Mouse (Mus musculus) thymus, postnatal 0 days (tissue): ENCODE data around the gene Pigq. TPM values are rescaled to one million over a fixed set of nuclear protein-coding genes. Genes with fewer than 3 reads are reported as not detected.

Experiments used
- DNase-seq: peaks from one replicate; pipeline ENCODE4 v3.0.0-alpha.2; 2015; ENCODE audit warnings: low spot score
- polyA plus RNA-seq: library from polyadenylated mRNA; unstranded; fragments of >200 nt; fragmentation: Nextera tagmentation; extraction: Ambion mirVana; gene quantifications from 2 replicates; pipeline ENCODE4 v1.2.1, GENCODE M21; 2015

The Pigq gene
- polyA plus RNA-seq, 1 experiment from 2014 or later: 28.8 TPM

- no peak for DNase-seq
Observed at GRCm38 (mm10) chr17:25883824-25884223, 60.9 kb downstream of the Pigq start.

GRCm38 (mm10) chr17:25883268-25883667 is 61.5 kb downstream of the Pigq start:
- DNase-seq: no peak

GRCm38 (mm10) chr17:25882306-25882705 is 62.4 kb downstream of the Pigq start:
- DNase-seq: no peak

- DNase-seq: no peak
Observed at GRCm38 (mm10) chr17:25881691-25882090, 63.0 kb downstream of the Pigq start.

GRCm38 (mm10) chr17:25880913-25881641 is 63.7 kb downstream of the Pigq start:
- no peak for DNase-seq

- DNase-seq: no peak
Observed at GRCm38 (mm10) chr17:25880196-25880910, 64.4 kb downstream of the Pigq start, which contains the start of gene Wfikkn1. Gene Wfikkn1, minus strand, starts transcription at chr17:25880858.

- DNase-seq: no peak
Observed at GRCm38 (mm10) chr17:25879750-25880149, 65.0 kb downstream of the Pigq start.

- DNase-seq: no peak
Observed at GRCm38 (mm10) chr17:25879261-25879660, 65.5 kb downstream of the Pigq start.

GRCm38 (mm10) chr17:25878611-25879180 is 66.0 kb downstream of the Pigq start:
- no peak for DNase-seq

GRCm38 (mm10) chr17:25877741-25878610 is 66.8 kb downstream of the Pigq start:
- no peak for DNase-seq

GRCm38 (mm10) chr17:25877025-25877424 is 67.7 kb downstream of the Pigq start:
- no peak for DNase-seq

Other genes with a start within 250 kb of the Pigq start
- gene Gng13, start 227.8 kb downstream of the Pigq start, polyA plus RNA-seq: 4.6 and 5.5 TPM in 2 replicates
- 21.1 and 23.5 TPM in 2 replicates for gene Chtf18, start 217.5 kb downstream of the Pigq start, polyA plus RNA-seq
- 16.9 and 18.7 TPM in 2 replicates for gene Rpusd1, start 217.3 kb downstream of the Pigq start, polyA plus RNA-seq
- 0.14 and 0.36 TPM in 2 replicates for gene Mslnl, start 208.9 kb downstream of the Pigq start, polyA plus RNA-seq
- 12.0 and 13.7 TPM in 2 replicates for gene Msln, start 190.6 kb downstream of the Pigq start, polyA plus RNA-seq
- gene Narfl, start 171.2 kb downstream of the Pigq start, polyA plus RNA-seq: 29.0 and 30.9 TPM in 2 replicates
- 55.2 and 60.5 TPM in 2 replicates for gene Haghl, start 159.3 kb downstream of the Pigq start, polyA plus RNA-seq
- 0.27 and 0.47 TPM in 2 replicates for gene Ccdc78, start 158.4 kb downstream of the Pigq start, polyA plus RNA-seq
- gene Fam173a, start 152.0 kb downstream of the Pigq start, polyA plus RNA-seq: 126 and 131 TPM in 2 replicates
- gene AC134908.4, start 149.3 kb downstream of the Pigq start, polyA plus RNA-seq: not detected in 2 replicates
- 68.5 and 71.6 TPM in 2 replicates for gene Metrn, start 147.8 kb downstream of the Pigq start, polyA plus RNA-seq
- gene Fbxl16, start 135.9 kb downstream of the Pigq start, polyA plus RNA-seq: 0.12 TPM in 1 of 2 replicates, not detected in the other
- gene Wdr24, start 121.3 kb downstream of the Pigq start, polyA plus RNA-seq: 25.8 and 27.3 TPM in 2 replicates
- 28.8 and 32.2 TPM in 2 replicates for gene Jmjd8, start 116.1 kb downstream of the Pigq start, polyA plus RNA-seq
- 181 and 191 TPM in 2 replicates for gene Stub1, start 111.5 kb downstream of the Pigq start, polyA plus RNA-seq
- 0.38 and 0.45 TPM in 2 replicates for gene Rhbdl1, start 107.6 kb downstream of the Pigq start, polyA plus RNA-seq
- 1.2 and 1.5 TPM in 2 replicates for gene Gm20683, start 103.2 kb downstream of the Pigq start, polyA plus RNA-seq
- gene Rhot2, start 100.1 kb downstream of the Pigq start, polyA plus RNA-seq: 19.7 and 22.6 TPM in 2 replicates
- gene Wdr90, start 83.4 kb downstream of the Pigq start, polyA plus RNA-seq: 9.8 and 10.1 TPM in 2 replicates
- gene Mcrip2, start 76.2 kb downstream of the Pigq start, polyA plus RNA-seq: 24.1 and 24.5 TPM in 2 replicates
- 43.5 and 47.0 TPM in 2 replicates for gene Mettl26, start 69.9 kb downstream of the Pigq start, polyA plus RNA-seq
- gene Wfikkn1, start 64.1 kb downstream of the Pigq start, polyA plus RNA-seq: 0.46 and 0.51 TPM in 2 replicates
- gene Rab40c, start 25.2 kb downstream of the Pigq start, polyA plus RNA-seq: 14.9 and 20.0 TPM in 2 replicates
- gene Nhlrc4, start within 50 bp of the Pigq start, polyA plus RNA-seq: 0.36 and 0.46 TPM in 2 replicates
- gene A930017K11Rik, start 7.6 kb upstream of the Pigq start, polyA plus RNA-seq: not detected in 2 replicates
- gene Capn15, start 40.9 kb upstream of the Pigq start, polyA plus RNA-seq: 15.3 and 17.0 TPM in 2 replicates
- 3.1 and 4.7 TPM in 2 replicates for gene Rab11fip3, start 124.6 kb upstream of the Pigq start, polyA plus RNA-seq
- gene Decr2, start 145.4 kb upstream of the Pigq start, polyA plus RNA-seq: 11.4 and 13.1 TPM in 2 replicates
- gene Nme4, start 150.7 kb upstream of the Pigq start, polyA plus RNA-seq: 41.9 and 46.1 TPM in 2 replicates
- gene Tmem8, start 168.4 kb upstream of the Pigq start, polyA plus RNA-seq: 2.2 and 2.4 TPM in 2 replicates
- 158 and 161 TPM in 2 replicates for gene Mrpl28, start 178.6 kb upstream of the Pigq start, polyA plus RNA-seq
- gene Axin1, start 193.8 kb upstream of the Pigq start, polyA plus RNA-seq: 14.4 and 22.8 TPM in 2 replicates